Mouse (Mus musculus): ENCODE results near the gene Lims1. TPM values are rescaled to one million over a fixed set of nuclear protein-coding genes. Genes with fewer than 3 reads are reported as not detected.

The Lims1 gene
- total and polyA plus RNA-seq, 3 experiments: 25.6 to 155 (median 144) TPM

DNA sequence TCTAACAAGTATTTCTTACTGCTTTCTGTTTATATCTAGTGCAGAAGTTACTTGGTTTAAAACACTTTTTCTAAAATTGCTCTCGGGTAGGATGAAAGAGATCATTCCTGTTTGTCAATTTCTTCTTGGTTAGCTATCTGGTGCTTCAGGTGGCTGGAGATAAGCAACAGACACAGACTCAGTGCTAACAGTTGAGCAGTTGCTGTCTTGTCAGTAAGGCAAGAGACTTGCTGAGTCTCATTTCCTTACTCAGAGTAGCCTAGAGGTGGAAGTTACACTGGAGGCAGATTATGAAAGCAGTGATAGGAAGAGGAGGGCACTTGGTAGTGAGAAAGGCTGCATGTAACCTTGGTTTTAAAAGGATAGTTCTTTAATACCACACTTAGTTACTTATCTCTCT is 128.9 kb downstream of the Lims1 start:
- H3K9ac ChIP-seq (ENCODE audit: low read depth, low read length): no peak overlapping the region
- no peak for TF ChIP-seq POLR2A (IDR thresholded peaks at IDR 0.05; ENCODE audit: insufficient read depth, low read depth, low read length)
- TF ChIP-seq CTCF (IDR thresholded peaks at IDR 0.05): no peak
- TF ChIP-seq EP300 (IDR thresholded peaks at IDR 0.05; ENCODE audit: insufficient read depth, low read depth, low read length): no peak
- DNase-seq: no peak
- peaks cover 5% of the 10 kb centered on the region for H3K79me2 ChIP-seq (replicated peaks; ENCODE audit: control insufficient read depth, insufficient read depth, low read length)
- peaks cover 21% of the 10 kb centered on the region for H3K36me3 ChIP-seq (ENCODE audit: control insufficient read depth, insufficient read depth, low read length)
- H3K4me1 ChIP-seq (ENCODE audit: control insufficient read depth, insufficient read depth, low read length): no peaks in the 10 kb centered on the region; the same call in 1 of the 2 replicates
- no peaks in the 10 kb centered on the region for H3K27me3 ChIP-seq (ENCODE audit: control insufficient read depth, insufficient read depth, low read length)
- H3K27ac ChIP-seq: no peak overlapping the region
- 61% methylated on average over 1 of the region's 1 CpGs for WGBS
- no peak overlapping the region for H3K4me3 ChIP-seq
- intact Hi-C loops (cut with DNase I): no loop called here

DNA sequence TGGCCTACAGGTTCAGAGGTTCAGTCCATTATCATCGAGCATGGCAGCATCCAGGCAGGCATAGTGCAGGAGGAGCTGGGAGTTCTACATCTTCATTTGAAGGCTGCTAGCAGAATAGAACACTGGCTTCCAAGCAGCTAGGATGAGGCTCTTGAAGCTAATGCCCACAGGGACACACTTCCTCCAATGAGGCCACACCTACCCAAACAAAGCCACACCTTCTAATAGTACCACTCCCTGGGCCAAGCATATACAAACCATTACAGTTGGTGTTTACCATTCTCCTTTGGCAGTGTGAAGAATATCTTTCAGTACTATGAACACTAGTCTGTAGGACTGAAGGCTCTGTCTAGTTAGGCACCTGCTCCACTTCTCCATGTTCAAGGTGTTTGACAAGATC is 136.6 kb downstream of the Lims1 start:
- 90% methylated on average over 1 of the region's 1 CpGs for WGBS
- intact Hi-C loops (cut with DNase I): loop anchor here (5.0 kb wide), 1 partner anchor 32 kb away; no protein-coding TSS in a partner anchor
- DNase-seq: no peak
- TF ChIP-seq POLR2A (IDR thresholded peaks at IDR 0.05; ENCODE audit: insufficient read depth, low read depth, low read length) (no peak), CTCF (IDR thresholded peaks at IDR 0.05) (no peak), EP300 (IDR thresholded peaks at IDR 0.05; ENCODE audit: insufficient read depth, low read depth, low read length) (no peak)
- H3K36me3 ChIP-seq (ENCODE audit: control insufficient read depth, insufficient read depth, low read length): peaks cover 10% of the 10 kb centered on the region
- no peak overlapping the region for H3K9ac ChIP-seq (ENCODE audit: low read depth, low read length)
- H3K4me1 ChIP-seq (ENCODE audit: control insufficient read depth, insufficient read depth, low read length): no peaks in the 10 kb centered on the region
- no peak overlapping the region for H3K27ac ChIP-seq
- H3K79me2 ChIP-seq (replicated peaks; ENCODE audit: control insufficient read depth, insufficient read depth, low read length): peaks cover 4% of the 10 kb centered on the region; the same call in 1 of the 2 replicates
- no peak overlapping the region for H3K4me3 ChIP-seq
- no peaks in the 10 kb centered on the region for H3K27me3 ChIP-seq (ENCODE audit: control insufficient read depth, insufficient read depth, low read length)

Other genes with a start within 250 kb of the Lims1 start
- gene AW822073, start 98.5 kb upstream of the Lims1 start, total RNA-seq (2021): not detected
- not detected in 2 replicates for gene AW822073, start 98.5 kb upstream of the Lims1 start, polyA plus RNA-seq (2012; rRNA removed)
- not detected for gene Duxf3, start 90.8 kb upstream of the Lims1 start, total RNA-seq (2021)
- not detected in 2 replicates for gene Duxf3, start 90.8 kb upstream of the Lims1 start, polyA plus RNA-seq (2012; rRNA removed)
- gene Gm4981, start 86.8 kb upstream of the Lims1 start, total RNA-seq (2021): not detected
- gene Gm4981, start 86.8 kb upstream of the Lims1 start, polyA plus RNA-seq (2012; rRNA removed): not detected in 2 replicates
- 10 to 100 TPM; 22.6 to 29.3 TPM for gene Gcc2, start 68.0 kb upstream of the Lims1 start, total RNA-seq (2021)
- gene Gcc2, start 68.0 kb upstream of the Lims1 start, polyA plus RNA-seq (2012; rRNA removed): 7.9 and 12.2 TPM in 2 replicates
- 10 to 100 TPM; 47.5 to 53.5 TPM for gene Ranbp2, start 123.5 kb downstream of the Lims1 start, total RNA-seq (2021)
- 3.2 and 9.5 TPM in 2 replicates for gene Ranbp2, start 123.5 kb downstream of the Lims1 start, polyA plus RNA-seq (2012; rRNA removed)
- gene Ccdc138, start 174.5 kb downstream of the Lims1 start, total RNA-seq (2021): under 1 TPM; 0.43 to 0.70 TPM
- gene Ccdc138, start 174.5 kb downstream of the Lims1 start, polyA plus RNA-seq (2012; rRNA removed): 0.21 and 0.23 TPM in 2 replicates